Mouse (Mus musculus): ENCODE results near the gene Pdpk1. TPM values are rescaled to one million over a fixed set of nuclear protein-coding genes. Genes with fewer than 3 reads are reported as not detected.

The Pdpk1 gene
- polyA plus RNA-seq, 1 experiment from 2014 or later: 28.7 TPM

DNA sequence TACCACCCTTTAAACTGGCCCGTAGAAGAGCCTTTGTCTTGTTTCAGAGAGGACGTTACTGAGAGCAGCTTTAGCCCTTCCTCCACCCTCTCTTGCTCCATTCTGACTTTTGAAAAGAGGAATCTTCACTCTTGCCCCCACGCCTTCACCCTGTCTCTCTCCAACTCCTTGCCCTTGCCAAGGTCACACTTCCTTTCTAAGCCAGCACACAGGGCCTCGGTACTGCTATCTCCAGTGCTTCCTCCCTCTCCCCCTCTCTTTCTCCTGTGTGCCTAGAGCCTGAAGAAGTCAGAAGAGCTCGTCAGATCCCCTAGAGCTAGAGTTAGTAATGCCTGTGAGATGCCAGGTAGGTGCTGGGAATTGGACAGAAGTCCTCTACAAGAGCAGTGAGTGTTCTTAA, 20.0 kb upstream of the Pdpk1 start:
- Histone ChIP-seq H3K4me3 (replicated peaks; ENCODE audit: low read depth, low read length) (no peak overlapping the region), H3K27me3 (ENCODE audit: insufficient read depth, low read length) (no peaks in the 10 kb centered on the region), H3K27ac (peak overlapping the region; percentile 92; the same call in 1 of the 2 replicates), H3K4me1 (replicated peaks; ENCODE audit: insufficient read depth, low read length) (peaks cover 6% of the 10 kb centered on the region), H3K9me3 (replicated peaks; ENCODE audit: low read length) (no peaks in the 10 kb centered on the region), H3K36me3 (ENCODE audit: insufficient read depth, low read length) (peaks cover 4% of the 10 kb centered on the region; the same call in 1 of the 2 replicates), H3K4me2 (ENCODE audit: low read length) (no peak overlapping the region), H3K9ac (ENCODE audit: low read depth, low read length) (no peak overlapping the region)
- 76% methylated on average over 5 of the region's 5 CpGs for WGBS
- no peak for TF ChIP-seq CTCF (IDR thresholded peaks at IDR 0.05; ENCODE audit: low read depth)
- ATAC-seq (replicated peaks; ENCODE audit: low FRiP score, low read depth) (no peak), DNase-seq (ENCODE audit: low spot score) (no peak)

GRCm38 (mm10) chr17:24170125-24170524, 19.4 kb upstream of the Pdpk1 start:
- Histone ChIP-seq H3K9me3 (replicated peaks; ENCODE audit: low read length) (no peaks in the 10 kb centered on the region), H3K9ac (ENCODE audit: low read depth, low read length) (peak overlapping the region; percentile 87), H3K4me2 (ENCODE audit: low read length) (peak overlapping the region; percentile 74), H3K27ac (peak overlapping the region; percentile 92; the same call in 1 of the 2 replicates), H3K4me1 (replicated peaks; ENCODE audit: insufficient read depth, low read length) (peaks cover 6% of the 10 kb centered on the region), H3K4me3 (replicated peaks; ENCODE audit: low read depth, low read length) (peak overlapping the region; percentile 54), H3K27me3 (ENCODE audit: insufficient read depth, low read length) (no peaks in the 10 kb centered on the region), H3K36me3 (ENCODE audit: insufficient read depth, low read length) (peaks cover 4% of the 10 kb centered on the region; the same call in 1 of the 2 replicates)
- ATAC-seq (replicated peaks; ENCODE audit: low FRiP score, low read depth) (no peak), DNase-seq (ENCODE audit: low spot score) (no peak)
- no peak for TF ChIP-seq CTCF (IDR thresholded peaks at IDR 0.05; ENCODE audit: low read depth)
- WGBS: 51% methylated on average over 3 of the region's 3 CpGs

DNA sequence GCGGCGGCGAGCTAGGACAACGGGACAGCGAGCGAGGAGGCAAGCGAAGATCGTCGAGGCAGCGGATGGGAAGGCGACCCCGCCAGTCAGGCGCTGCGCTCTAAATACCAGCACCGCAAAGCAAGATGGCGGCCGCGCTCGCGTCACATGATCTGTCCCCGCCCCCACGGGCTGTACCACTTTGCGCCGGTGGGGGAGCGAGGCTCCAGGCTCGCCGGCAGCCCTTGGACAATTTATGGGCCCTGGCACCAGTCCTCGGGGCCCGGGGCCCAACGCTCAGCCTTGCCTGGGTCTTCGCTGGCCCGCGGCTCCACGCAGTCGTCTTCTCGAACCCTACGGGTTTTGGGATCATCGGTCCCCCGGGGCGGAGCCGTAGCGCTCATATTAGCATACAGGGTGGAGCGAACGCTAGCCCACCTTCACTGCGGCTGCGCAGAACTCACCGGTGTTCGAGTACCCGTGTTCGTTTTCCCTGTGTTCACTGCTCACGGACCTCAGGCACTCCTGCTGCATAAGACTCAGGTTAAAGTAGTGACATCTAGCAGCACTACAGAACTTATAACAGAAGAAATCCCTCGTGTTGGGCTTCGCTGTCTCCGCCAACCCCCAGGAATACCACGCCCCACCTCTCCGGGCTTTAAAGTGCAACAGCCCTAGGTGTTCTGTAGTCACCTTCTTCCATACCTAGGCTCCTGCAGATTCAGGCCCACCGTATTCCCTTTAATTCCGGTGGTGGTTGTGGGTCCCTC, 18.8 kb upstream of the Pdpk1 start, which contains the start of gene Atp6v0c:
TSS of gene Atp6v0c (minus strand) at position 386 of the 749 bp plus-strand sequence.
- H3K4me3 ChIP-seq (replicated peaks; ENCODE audit: low read depth, low read length): peak within 1 kb of the TSS; percentile 54
- under 1% methylated on average over 57 of the region's 58 CpGs for WGBS

DNA sequence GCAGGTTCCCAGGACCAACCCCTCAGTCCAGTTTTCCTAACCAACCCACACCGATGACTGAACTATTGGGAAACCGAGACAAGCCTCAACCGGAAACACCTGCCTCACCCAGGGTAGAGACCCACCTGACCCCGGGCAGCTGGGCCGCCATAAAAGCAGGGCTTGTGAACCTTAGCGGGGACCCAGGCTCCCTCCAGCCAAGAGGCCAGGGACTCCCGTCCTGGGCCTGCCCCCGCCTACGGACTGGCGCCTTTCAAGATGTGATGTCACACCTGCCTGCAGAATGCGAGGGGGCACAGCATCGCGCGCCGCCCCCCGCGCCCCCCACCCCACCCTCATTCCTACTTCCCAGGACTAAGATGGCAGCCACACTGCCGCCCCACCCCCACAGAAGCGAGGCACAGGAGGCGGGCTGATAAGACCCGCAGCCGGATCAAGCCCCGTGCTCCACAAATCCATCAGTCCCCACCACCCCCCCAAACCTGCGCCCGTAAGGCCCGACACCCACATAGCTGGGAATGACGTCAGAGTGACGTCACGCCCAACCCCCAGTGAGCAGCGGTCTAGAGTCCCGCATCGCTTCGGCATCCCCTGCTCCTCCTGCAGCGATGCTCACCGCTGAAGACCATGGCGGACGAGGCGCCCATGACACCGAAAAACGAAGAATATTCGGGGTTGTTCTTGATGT, 18.0 kb upstream of the Pdpk1 start:
- ATAC-seq (replicated peaks; ENCODE audit: low FRiP score, low read depth): peak; percentile 43
- TF ChIP-seq CTCF (IDR thresholded peaks at IDR 0.05; ENCODE audit: low read depth): no peak
- Histone ChIP-seq H3K4me1 (replicated peaks; ENCODE audit: insufficient read depth, low read length) (peaks cover 6% of the 10 kb centered on the region), H3K9ac (ENCODE audit: low read depth, low read length) (peak overlapping the region; percentile 87), H3K27ac (peak overlapping the region; percentile 92), H3K27me3 (ENCODE audit: insufficient read depth, low read length) (no peaks in the 10 kb centered on the region), H3K4me3 (replicated peaks; ENCODE audit: low read depth, low read length) (peak overlapping the region; percentile 54), H3K9me3 (replicated peaks; ENCODE audit: low read length) (no peaks in the 10 kb centered on the region), H3K36me3 (ENCODE audit: insufficient read depth, low read length) (peaks cover 4% of the 10 kb centered on the region; the same call in 1 of the 2 replicates), H3K4me2 (ENCODE audit: low read length) (peak overlapping the region; percentile 74)
- WGBS: under 1% methylated on average over 40 of the region's 41 CpGs
- DNase-seq (ENCODE audit: low spot score): peak; percentile 62

More for the DNA sequence above, 18.8 kb upstream of the Pdpk1 start, which contains the start of gene Atp6v0c:
- Histone ChIP-seq H3K36me3 (ENCODE audit: insufficient read depth, low read length) (peaks cover 4% of the 10 kb centered on the region; the same call in 1 of the 2 replicates), H3K9me3 (replicated peaks; ENCODE audit: low read length) (no peaks in the 10 kb centered on the region), H3K4me2 (ENCODE audit: low read length) (peak within 1 kb of the TSS; percentile 74), H3K4me1 (replicated peaks; ENCODE audit: insufficient read depth, low read length) (peaks cover 6% of the 10 kb centered on the region), H3K27me3 (ENCODE audit: insufficient read depth, low read length) (no peaks in the 10 kb centered on the region), H3K9ac (ENCODE audit: low read depth, low read length) (peak within 1 kb of the TSS; percentile 87), H3K27ac (peak within 1 kb of the TSS; percentile 92)
- peak; percentile 96 for DNase-seq (ENCODE audit: low spot score)
- peak; percentile 37; the same call in 1 of the 2 replicates for TF ChIP-seq CTCF (IDR thresholded peaks at IDR 0.05; ENCODE audit: low read depth)
- ATAC-seq (replicated peaks; ENCODE audit: low FRiP score, low read depth): peak; percentile 85

DNA sequence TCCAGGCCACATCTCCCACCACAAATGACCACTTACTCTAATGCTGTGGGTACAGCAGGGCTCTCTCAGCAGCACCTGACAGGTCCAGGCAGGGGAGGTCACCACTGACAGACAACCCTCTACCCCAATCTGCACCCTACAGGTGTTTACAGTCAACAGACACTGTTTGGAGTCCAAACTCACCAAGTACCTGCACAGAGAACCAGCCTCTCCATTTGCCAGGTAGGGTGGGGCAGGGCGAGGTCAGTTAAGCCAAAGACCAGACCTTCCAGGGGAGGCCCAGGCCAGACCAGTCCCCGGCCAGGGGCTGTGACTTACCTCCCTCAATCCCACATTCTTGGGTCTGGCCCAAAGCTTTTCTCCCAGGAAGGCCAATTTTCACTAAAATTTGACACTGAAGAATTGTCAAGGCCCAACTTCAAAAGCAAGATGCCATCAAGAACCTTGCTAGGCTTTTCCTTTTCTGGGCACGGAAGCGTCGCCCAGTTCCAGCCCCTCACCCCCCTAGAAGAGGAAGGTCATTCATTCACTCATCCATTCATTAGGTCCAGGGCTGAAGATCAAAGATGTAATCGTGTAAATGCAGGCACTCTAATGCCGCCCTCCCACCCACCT, 17.3 kb upstream of the Pdpk1 start:
- Histone ChIP-seq H3K27me3 (ENCODE audit: insufficient read depth, low read length) (no peaks in the 10 kb centered on the region), H3K27ac (peak overlapping the region; percentile 92), H3K9ac (ENCODE audit: low read depth, low read length) (peak overlapping the region; percentile 87), H3K36me3 (ENCODE audit: insufficient read depth, low read length) (peaks cover 4% of the 10 kb centered on the region; the same call in 1 of the 2 replicates), H3K9me3 (replicated peaks; ENCODE audit: low read length) (no peaks in the 10 kb centered on the region), H3K4me1 (replicated peaks; ENCODE audit: insufficient read depth, low read length) (peaks cover 6% of the 10 kb centered on the region), H3K4me2 (ENCODE audit: low read length) (peak overlapping the region; percentile 74), H3K4me3 (replicated peaks; ENCODE audit: low read depth, low read length) (peak overlapping the region; percentile 54)
- no peak for DNase-seq (ENCODE audit: low spot score)
- WGBS: 37% methylated on average over 7 of the region's 7 CpGs
- no peak for TF ChIP-seq CTCF (IDR thresholded peaks at IDR 0.05; ENCODE audit: low read depth)
- no peak for ATAC-seq (replicated peaks; ENCODE audit: low FRiP score, low read depth)

- Histone ChIP-seq H3K27ac (no peak overlapping the region), H3K4me1 (replicated peaks; ENCODE audit: insufficient read depth, low read length) (peaks cover 6% of the 10 kb centered on the region), H3K9me3 (replicated peaks; ENCODE audit: low read length) (no peaks in the 10 kb centered on the region), H3K9ac (ENCODE audit: low read depth, low read length) (0 out of 2 replicates have a peak overlapping the region, but pooled peaks have one; percentile 87), H3K4me2 (ENCODE audit: low read length) (no peak overlapping the region), H3K4me3 (replicated peaks; ENCODE audit: low read depth, low read length) (no peak overlapping the region; the same call in 1 of the 2 replicates), H3K36me3 (ENCODE audit: insufficient read depth, low read length) (peaks cover 4% of the 10 kb centered on the region; the same call in 1 of the 2 replicates), H3K27me3 (ENCODE audit: insufficient read depth, low read length) (no peaks in the 10 kb centered on the region)
- no peak for ATAC-seq (replicated peaks; ENCODE audit: low FRiP score, low read depth)
- no peak for TF ChIP-seq CTCF (IDR thresholded peaks at IDR 0.05; ENCODE audit: low read depth)
- WGBS: 72% methylated on average over 6 of the region's 6 CpGs
- DNase-seq (ENCODE audit: low spot score): no peak
Measured at GRCm38 (mm10) chr17:24167120-24167519, 16.4 kb upstream of the Pdpk1 start.
